Mouse (Mus musculus) stomach, postnatal 0 days (tissue): Measurements from ENCODE around the gene Gpr182.

ENCODE experiments used
- CTCF ChIP-seq: IDR thresholded peaks from 2 replicates; pipeline ENCODE4 v1.5.1; 2016; ENCODE audit warnings: antibody characterized with exemption, low read depth, mild to moderate bottlenecking, moderate library complexity
- EP300 ChIP-seq: optimal IDR thresholded peaks from 2 replicates; pipeline ENCODE3; 2016; ENCODE audit warnings: antibody characterized with exemption

GRCm38 (mm10) chr10:127730285-127730932 lies 21.1 kb downstream of the Gpr182 start:
- no peak for TF ChIP-seq CTCF
- TF ChIP-seq EP300 = no peak
